22 mouse cellular contexts compared by ENCODE assay signal in genomic region chr11:48993296-48993695, GRCm38 (mm10). TPM values are rescaled to one million over a fixed set of nuclear protein-coding genes. Genes with fewer than 3 reads are reported as not detected.
A peak's percentile ranks its signal among the peaks of the same experiment; 100 is the strongest.
DNase-seq lines count a peak whose midpoint lies in the region; ATAC-seq and TF ChIP-seq lines count a peak whose summit lies in the region.
"Not testable (repeated sequence)": the region's sequence is repeated elsewhere in the genome, so short reads cannot be mapped to it uniquely, and the experiment has no call there.
"Had no signal": no experiment of that assay in that cellular context is flagged by ENCODE, and none has a peak within 500 bp of the region (broad histone marks: within the 10 kb centered on the region; RNA-seq: fewer than 3 reads in every experiment).

No protein-coding gene starts in this region.

- not testable (repeated sequence) for H3K4me3 ChIP-seq in brown adipose tissue, adult 24 weeks (ENCODE audit: insufficient read depth, low read depth, low read length); heart, embryonic 13.5 days; thymus, adult 2 months (ENCODE audit: control insufficient read depth, insufficient read depth, low read length)

- not testable (repeated sequence) for H3K36me3 ChIP-seq in heart, embryonic 13.5 days; thymus, adult 2 months (ENCODE audit: control insufficient read depth, insufficient read depth, low read length)

- not testable (repeated sequence) for H3K9me3 ChIP-seq in heart, embryonic 13.5 days

- H3K9ac ChIP-seq in heart, embryonic 13.5 days: not testable (repeated sequence)

- H3K27ac ChIP-seq in brown adipose tissue, adult 24 weeks (replicated peaks; ENCODE audit: low read depth, low read length): peak overlapping the region; percentile 63; the same call in 1 of the 2 replicates
- H3K27ac ChIP-seq in heart, embryonic 13.5 days (replicated peaks): not testable (repeated sequence)
- H3K27ac ChIP-seq in thymus, adult 2 months (ENCODE audit: control insufficient read depth, insufficient read depth, low read length): peak overlapping the region; percentile 30; the same call in 1 of the 2 replicates

- WGBS in heart, embryonic 13.5 days: 10% methylated on average over 10 of the region's 10 CpGs
- WGBS in thymus, adult 2 months: 84% methylated on average over 10 of the region's 10 CpGs

- peak overlapping the region; percentile 11; the same call in 1 of the 2 replicates for H3K4me2 ChIP-seq in heart, embryonic 13.5 days

- TF ChIP-seq POLR2A in thymus, adult 2 months (IDR thresholded peaks at IDR 0.05; ENCODE audit: control insufficient read depth, extremely low read depth, insufficient read depth, low read length, poor library complexity): not testable (repeated sequence)

- peak; percentile 42 for DNase-seq in adrenal gland, adult 2 months
- peak; percentile 51 for DNase-seq in adrenal gland, postnatal 14 days
- DNase-seq in ovary, adult 18-20 months (ENCODE audit: low spot score): peak; percentile 7
- DNase-seq in thymus, adult 2 months: not testable (repeated sequence)

- not testable (repeated sequence) for TF ChIP-seq CTCF in thymus, adult 2 months (IDR thresholded peaks at IDR 0.05; ENCODE audit: borderline replicate concordance, control insufficient read depth, extremely low read depth, insufficient read depth, low read length, poor library complexity)

- not testable (repeated sequence) for H3K27me3 ChIP-seq in heart, embryonic 13.5 days (replicated peaks); thymus, adult 2 months (ENCODE audit: control insufficient read depth, insufficient read depth, low read length)

- not testable (repeated sequence) for ATAC-seq in heart, embryonic 13.5 days (ENCODE audit: extremely low read depth, insufficient number of reproducible peaks, low FRiP score, low TSS enrichment)

- H3K4me1 ChIP-seq in brown adipose tissue, adult 24 weeks (ENCODE audit: control insufficient read depth, insufficient read depth, insufficient read length, low read length): not testable (repeated sequence)
- H3K4me1 ChIP-seq in heart, embryonic 13.5 days: peaks cover 11% of the 10 kb centered on the region
- peaks cover 15% of the 10 kb centered on the region for H3K4me1 ChIP-seq in thymus, adult 2 months (replicated peaks; ENCODE audit: control insufficient read depth, insufficient read depth, low read length)

RNA-seq across cellular contexts. Expression of gene Tgtp1, which starts 0.7 kb away (rescaled TPM):
- total RNA-seq in adrenal gland, adult 2 months (2021): 1 to 10 TPM; 3.3 to 3.8 TPM
- polyA plus RNA-seq in adrenal gland, adult 2 months (2012; rRNA removed): 0.07 and 0.29 TPM in 2 replicates
- total RNA-seq in adrenal gland, postnatal 14 days (2021): 2.8 and 3.6 TPM in 2 replicates
- 7.6 and 16.9 TPM in 2 replicates for polyA plus RNA-seq in brown adipose tissue, adult 24 weeks (2012; ENCODE audit: insufficient read depth, insufficient read length, missing spikeins)
- polyA plus RNA-seq in heart, embryonic 13.5 days (2015; fragmentation: Nextera tagmentation; extraction: Ambion mirVana): 0.16 TPM in 1 of 2 replicates, not detected in the other
- 8.2 and 10.6 TPM in 2 replicates for polyA plus RNA-seq in thymus, adult 2 months (2012; rRNA removed)
- polyA plus RNA-seq: C2C12; embryonic facial prominence, embryonic 12.5 days; forebrain, embryonic 11.5 days; forebrain, embryonic 14.5 days; hindbrain, embryonic 12.5 days; hindbrain, embryonic 15.5 days had no signal

RNA-seq across cellular contexts. Expression of gene Gm12185, which starts 1.3 kb away (rescaled TPM):
- 1 to 10 TPM; 1.9 to 3.3 TPM for total RNA-seq in adrenal gland, adult 2 months (2021)
- 0.03 and 0.06 TPM in 2 replicates for polyA plus RNA-seq in adrenal gland, adult 2 months (2012; rRNA removed)
- total RNA-seq in adrenal gland, postnatal 14 days (2021): 2.7 and 3.4 TPM in 2 replicates
- not detected in 2 replicates for polyA plus RNA-seq in brown adipose tissue, adult 24 weeks (2012; ENCODE audit: insufficient read depth, insufficient read length, missing spikeins)
- 0.03 TPM in 1 of 2 replicates, not detected in the other for polyA plus RNA-seq in heart, embryonic 13.5 days (2015; fragmentation: Nextera tagmentation; extraction: Ambion mirVana)
- 0.31 and 0.73 TPM in 2 replicates for polyA plus RNA-seq in thymus, adult 2 months (2012; rRNA removed)
- total RNA-seq: ES-E14; forebrain, postnatal 0 days had no signal
- polyA plus RNA-seq: embryonic facial prominence, embryonic 12.5 days; embryonic facial prominence, embryonic 15.5 days; forebrain, embryonic 11.5 days; forebrain, embryonic 14.5 days; forebrain, postnatal 0 days; heart, embryonic 14.5 days; heart, postnatal 0 days; hindbrain, embryonic 12.5 days; hindbrain, embryonic 15.5 days; intestine, postnatal 0 days had no signal

RNA-seq across cellular contexts. Expression of gene 9930111J21Rik1, which starts 14.1 kb away (rescaled TPM):
- 1 to 10 TPM; 1.7 to 2.9 TPM for total RNA-seq in adrenal gland, adult 2 months (2021)
- polyA plus RNA-seq in adrenal gland, adult 2 months (2012; rRNA removed): 0.80 and 0.86 TPM in 2 replicates
- total RNA-seq in adrenal gland, postnatal 14 days (2021): 2.3 and 6.9 TPM in 2 replicates
- polyA plus RNA-seq in brown adipose tissue, adult 24 weeks (2012; ENCODE audit: insufficient read depth, insufficient read length, missing spikeins): 1.2 TPM in 1 of 2 replicates, not detected in the other
- polyA plus RNA-seq in heart, embryonic 13.5 days (2015; fragmentation: Nextera tagmentation; extraction: Ambion mirVana): 0.28 and 0.32 TPM in 2 replicates
- 6.8 and 8.0 TPM in 2 replicates for polyA plus RNA-seq in thymus, adult 2 months (2012; rRNA removed)

RNA-seq across cellular contexts. Expression of gene Olfr56, which starts 14.6 kb away (rescaled TPM):
- not detected for total RNA-seq in adrenal gland, adult 2 months (2021)
- polyA plus RNA-seq in adrenal gland, adult 2 months (2012; rRNA removed): 0.04 and 0.07 TPM in 2 replicates
- not detected in 2 replicates for total RNA-seq in adrenal gland, postnatal 14 days (2021)
- not detected in 2 replicates for polyA plus RNA-seq in brown adipose tissue, adult 24 weeks (2012; ENCODE audit: insufficient read depth, insufficient read length, missing spikeins)
- 0.05 TPM in 1 of 2 replicates, not detected in the other for polyA plus RNA-seq in heart, embryonic 13.5 days (2015; fragmentation: Nextera tagmentation; extraction: Ambion mirVana)
- 0.46 and 0.75 TPM in 2 replicates for polyA plus RNA-seq in thymus, adult 2 months (2012; rRNA removed)
- total RNA-seq: ES-E14; forebrain, postnatal 0 days; gastrocnemius, adult 2 months; gastrocnemius, postnatal 14 days; heart, postnatal 25 days had no signal
- polyA plus RNA-seq: embryonic facial prominence, embryonic 12.5 days; embryonic facial prominence, embryonic 15.5 days; forebrain, embryonic 11.5 days; forebrain, embryonic 14.5 days; forebrain, postnatal 0 days; heart, embryonic 14.5 days; heart, postnatal 0 days; hindbrain, embryonic 12.5 days; hindbrain, embryonic 15.5 days; intestine, embryonic 14.5 days had no signal

RNA-seq across cellular contexts. Expression of gene Psme2b, which starts 47.3 kb away (rescaled TPM):
- total RNA-seq in adrenal gland, adult 2 months (2021): 1 to 10 TPM; 3.1 to 3.8 TPM
- 3.2 and 3.7 TPM in 2 replicates for polyA plus RNA-seq in adrenal gland, adult 2 months (2012; rRNA removed)
- 4.8 and 5.9 TPM in 2 replicates for total RNA-seq in adrenal gland, postnatal 14 days (2021)
- polyA plus RNA-seq in brown adipose tissue, adult 24 weeks (2012; ENCODE audit: insufficient read depth, insufficient read length, missing spikeins): 4.5 and 23.2 TPM in 2 replicates
- 1.6 and 3.6 TPM in 2 replicates for polyA plus RNA-seq in heart, embryonic 13.5 days (2015; fragmentation: Nextera tagmentation; extraction: Ambion mirVana)
- polyA plus RNA-seq in thymus, adult 2 months (2012; rRNA removed): 11.4 and 11.5 TPM in 2 replicates
